Mouse (Mus musculus) ES-Bruce4 (cell line): ENCODE results near the gene Chit1.

Experiments used
- CTCF ChIP-seq: IDR thresholded peaks from one replicate; pipeline ENCODE4 v1.8.1; 2011; ENCODE audit warnings: low read depth, low read length
- EP300 ChIP-seq: IDR thresholded peaks from 2 replicates; pipeline ENCODE4 v1.6.1; 2011; ENCODE audit warnings: low read depth, low read length; ENCODE audit not compliant: insufficient read depth
- POLR2A ChIP-seq: IDR thresholded peaks from one replicate; pipeline ENCODE4 v1.8.1; 2011; ENCODE audit warnings: low read length; ENCODE audit not compliant: insufficient read depth

DNA sequence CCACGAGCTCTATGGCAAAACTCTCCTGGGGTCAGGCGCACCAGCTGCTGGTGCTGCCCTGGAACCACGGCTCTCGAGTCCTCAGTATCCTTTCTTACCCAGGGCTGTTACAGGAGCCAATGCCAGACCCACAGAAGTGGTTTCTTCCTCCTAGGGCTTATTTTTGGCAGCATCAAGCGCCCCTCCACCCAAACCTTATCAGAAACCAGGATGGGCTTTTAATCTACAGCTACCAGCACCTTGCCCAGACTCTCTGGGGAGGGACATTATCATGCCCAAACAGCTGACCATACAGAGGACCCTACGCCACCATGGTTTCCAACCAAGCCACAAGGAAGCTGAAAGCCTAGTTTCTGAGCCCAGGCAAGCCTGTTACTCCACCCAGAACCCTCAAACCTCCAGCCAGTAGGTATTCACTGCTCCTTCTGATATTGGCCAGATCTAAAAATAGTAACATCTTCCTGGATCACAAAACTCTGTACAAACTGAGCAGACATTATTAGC, 37.9 kb upstream of the Chit1 start:
- no peak for TF ChIP-seq CTCF
- TF ChIP-seq EP300: no peak
- TF ChIP-seq POLR2A: no peak
